Mouse (Mus musculus): ENCODE data around the gene Gm21773.
"Not testable (repeated sequence)": the region's sequence is repeated elsewhere in the genome, so short reads cannot be mapped to it uniquely, and the experiment has no call there.

The Gm21773 gene

DNA sequence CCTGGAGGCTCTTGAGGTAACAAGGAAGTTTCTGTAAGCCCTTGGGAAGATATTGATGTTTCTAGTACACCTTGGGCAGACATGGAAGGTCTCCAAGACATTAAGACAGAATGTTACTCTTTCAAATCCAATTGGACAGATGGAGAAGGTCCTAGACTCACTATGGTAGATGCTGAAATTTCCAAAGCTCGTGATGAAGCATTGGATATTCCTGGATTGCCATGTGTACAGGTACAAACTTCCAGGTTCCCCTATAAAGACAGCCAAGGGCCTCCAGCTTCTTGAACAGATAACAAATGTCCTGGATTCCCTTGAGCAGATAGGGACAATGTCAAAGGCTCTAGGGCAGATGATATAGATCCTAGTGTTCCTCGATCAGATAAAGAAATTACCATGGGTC is at the start of gene Gm21773:
Gene Gm21773, minus strand, starts transcription at position 101 of the 400 bp plus-strand sequence.
- DNase-seq (ENCODE audit: extremely low spot score), result not testable (repeated sequence)
